Mouse (Mus musculus): Measurements from ENCODE around the gene Shcbp1. TPM values are rescaled to one million over a fixed set of nuclear protein-coding genes. Genes with fewer than 3 reads are reported as not detected.
"Not testable (repeated sequence)": the region's sequence is repeated elsewhere in the genome, so short reads cannot be mapped to it uniquely, and the experiment has no call there.

The Shcbp1 gene
- 58.4 and 60.9 TPM in 2 replicates for polyA plus RNA-seq (2015; fragmentation: Nextera tagmentation; extraction: Ambion mirVana)

- Histone ChIP-seq H3K9me3 (replicated peaks; ENCODE audit: control insufficient read depth, low read length) (no peaks in the 10 kb centered on the region), H3K4me2 (ENCODE audit: low read depth, low read length) (peak within 1 kb of the TSS; percentile 83), H3K4me3 (replicated peaks; ENCODE audit: low read length) (peak within 1 kb of the TSS; percentile 91), H3K27ac (ENCODE audit: low read length) (no peak within 1 kb of the TSS), H3K4me1 (ENCODE audit: control insufficient read depth, insufficient read depth, low read length) (peaks cover 6% of the 10 kb centered on the region), H3K9ac (ENCODE audit: low read length) (peak within 1 kb of the TSS; percentile 82), H3K27me3 (ENCODE audit: control insufficient read depth, insufficient read depth, low read length) (no peaks in the 10 kb centered on the region), H3K36me3 (ENCODE audit: control insufficient read depth, insufficient read depth, low read length) (no peaks in the 10 kb centered on the region)
- peak; percentile 93 for ATAC-seq (ENCODE audit: insufficient read depth, low FRiP score)
- whole genome bisulfite sequencing: 3% methylated on average over 29 of the region's 29 CpGs
Measured at GRCm38 (mm10) chr8:4779254-4780055, at the start of gene Shcbp1. Gene Shcbp1 (minus strand): TSS chr8:4779567.

GRCm38 (mm10) chr8:4808831-4809230, 29.5 kb upstream of the Shcbp1 start:
- Histone ChIP-seq H3K9ac (ENCODE audit: low read length) (no peak overlapping the region), H3K4me3 (replicated peaks; ENCODE audit: low read length) (no peak overlapping the region), H3K4me1 (ENCODE audit: control insufficient read depth, insufficient read depth, low read length) (no peaks in the 10 kb centered on the region), H3K36me3 (ENCODE audit: control insufficient read depth, insufficient read depth, low read length) (no peaks in the 10 kb centered on the region), H3K27ac (ENCODE audit: low read length) (no peak overlapping the region), H3K27me3 (ENCODE audit: control insufficient read depth, insufficient read depth, low read length) (no peaks in the 10 kb centered on the region), H3K9me3 (replicated peaks; ENCODE audit: control insufficient read depth, low read length) (no peaks in the 10 kb centered on the region), H3K4me2 (ENCODE audit: low read depth, low read length) (no peak overlapping the region)
- no peak for ATAC-seq (ENCODE audit: insufficient read depth, low FRiP score)
- WGBS: 81% methylated on average over 4 of the region's 4 CpGs

GRCm38 (mm10) chr8:4800524-4801122, 21.3 kb upstream of the Shcbp1 start:
- Histone ChIP-seq H3K9me3 (replicated peaks; ENCODE audit: control insufficient read depth, low read length) (no peaks in the 10 kb centered on the region), H3K27me3 (ENCODE audit: control insufficient read depth, insufficient read depth, low read length) (no peaks in the 10 kb centered on the region), H3K4me2 (ENCODE audit: low read depth, low read length) (no peak overlapping the region), H3K4me1 (ENCODE audit: control insufficient read depth, insufficient read depth, low read length) (no peaks in the 10 kb centered on the region), H3K9ac (ENCODE audit: low read length) (no peak overlapping the region), H3K4me3 (replicated peaks; ENCODE audit: low read length) (no peak overlapping the region), H3K27ac (ENCODE audit: low read length) (no peak overlapping the region), H3K36me3 (ENCODE audit: control insufficient read depth, insufficient read depth, low read length) (no peaks in the 10 kb centered on the region)
- peak; percentile 25; the same call in 1 of the 2 replicates for ATAC-seq (ENCODE audit: insufficient read depth, low FRiP score)
- WGBS: 50% methylated on average over 19 of the region's 19 CpGs

- no peaks in the 10 kb centered on the region for H3K9me3 ChIP-seq (replicated peaks; ENCODE audit: control insufficient read depth, low read length)
- no peak overlapping the region for H3K27ac ChIP-seq (ENCODE audit: low read length)
- ATAC-seq (ENCODE audit: insufficient read depth, low FRiP score): 0 out of 2 replicates have a peak, but pooled peaks have one; percentile 15
- peak overlapping the region; percentile 83 for H3K4me2 ChIP-seq (ENCODE audit: low read depth, low read length)
- H3K27me3 ChIP-seq (ENCODE audit: control insufficient read depth, insufficient read depth, low read length): no peaks in the 10 kb centered on the region
- H3K36me3 ChIP-seq (ENCODE audit: control insufficient read depth, insufficient read depth, low read length): no peaks in the 10 kb centered on the region
- H3K4me3 ChIP-seq (replicated peaks; ENCODE audit: low read length): peak overlapping the region; percentile 91
- H3K4me1 ChIP-seq (ENCODE audit: control insufficient read depth, insufficient read depth, low read length): peaks cover 6% of the 10 kb centered on the region
- WGBS: 61% methylated on average over 6 of the region's 6 CpGs
- H3K9ac ChIP-seq (ENCODE audit: low read length): peak overlapping the region; percentile 60; the same call in 1 of the 2 replicates
Measured at GRCm38 (mm10) chr8:4778266-4778665, 1.1 kb downstream of the Shcbp1 start.

- Histone ChIP-seq H3K9ac (ENCODE audit: low read length) (no peak overlapping the region), H3K9me3 (replicated peaks; ENCODE audit: control insufficient read depth, low read length) (no peaks in the 10 kb centered on the region), H3K4me2 (ENCODE audit: low read depth, low read length) (no peak overlapping the region), H3K4me3 (replicated peaks; ENCODE audit: low read length) (no peak overlapping the region), H3K36me3 (ENCODE audit: control insufficient read depth, insufficient read depth, low read length) (no peaks in the 10 kb centered on the region), H3K27ac (ENCODE audit: low read length) (no peak overlapping the region), H3K4me1 (ENCODE audit: control insufficient read depth, insufficient read depth, low read length) (no peaks in the 10 kb centered on the region), H3K27me3 (ENCODE audit: control insufficient read depth, insufficient read depth, low read length) (no peaks in the 10 kb centered on the region)
- WGBS: 82% methylated on average over 4 of the region's 4 CpGs
- no peak for ATAC-seq (ENCODE audit: insufficient read depth, low FRiP score)
Measured at GRCm38 (mm10) chr8:4764751-4765150, 14.6 kb downstream of the Shcbp1 start.

- H3K27ac ChIP-seq (ENCODE audit: low read length): no peak overlapping the region
- H3K27me3 ChIP-seq (ENCODE audit: control insufficient read depth, insufficient read depth, low read length): no peaks in the 10 kb centered on the region
- no peak for ATAC-seq (ENCODE audit: insufficient read depth, low FRiP score)
- H3K36me3 ChIP-seq (ENCODE audit: control insufficient read depth, insufficient read depth, low read length): no peaks in the 10 kb centered on the region
- 79% methylated on average over 5 of the region's 5 CpGs for WGBS
- H3K9me3 ChIP-seq (replicated peaks; ENCODE audit: control insufficient read depth, low read length): no peaks in the 10 kb centered on the region
- H3K9ac ChIP-seq (ENCODE audit: low read length): no peak overlapping the region
- no peak overlapping the region for H3K4me3 ChIP-seq (replicated peaks; ENCODE audit: low read length)
- no peaks in the 10 kb centered on the region for H3K4me1 ChIP-seq (ENCODE audit: control insufficient read depth, insufficient read depth, low read length)
- H3K4me2 ChIP-seq (ENCODE audit: low read depth, low read length): no peak overlapping the region
Measured at GRCm38 (mm10) chr8:4753048-4753447, 26.3 kb downstream of the Shcbp1 start.

GRCm38 (mm10) chr8:4730942-4731341, 48.4 kb downstream of the Shcbp1 start:
- no peaks in the 10 kb centered on the region for H3K4me1 ChIP-seq (ENCODE audit: control insufficient read depth, insufficient read depth, low read length)
- WGBS: 27% methylated on average over 1 of the region's 1 CpGs
- no peak for ATAC-seq (ENCODE audit: insufficient read depth, low FRiP score)

GRCm38 (mm10) chr8:4715546-4715945, 63.8 kb downstream of the Shcbp1 start:
- H3K9ac ChIP-seq (ENCODE audit: low read length): no peak overlapping the region
- no peaks in the 10 kb centered on the region for H3K9me3 ChIP-seq (replicated peaks; ENCODE audit: control insufficient read depth, low read length)
- H3K36me3 ChIP-seq (ENCODE audit: control insufficient read depth, insufficient read depth, low read length): no peaks in the 10 kb centered on the region
- no peak overlapping the region for H3K4me2 ChIP-seq (ENCODE audit: low read depth, low read length)
- WGBS: 56% methylated on average over 2 of the region's 2 CpGs
- no peak for ATAC-seq (ENCODE audit: insufficient read depth, low FRiP score)
- H3K27ac ChIP-seq (ENCODE audit: low read length): no peak overlapping the region
- H3K27me3 ChIP-seq (ENCODE audit: control insufficient read depth, insufficient read depth, low read length): no peaks in the 10 kb centered on the region
- H3K4me3 ChIP-seq (replicated peaks; ENCODE audit: low read length): no peak overlapping the region
- no peaks in the 10 kb centered on the region for H3K4me1 ChIP-seq (ENCODE audit: control insufficient read depth, insufficient read depth, low read length)

More at GRCm38 (mm10) chr8:4730942-4731341, 48.4 kb downstream of the Shcbp1 start:
- no peaks in the 10 kb centered on the region for H3K9me3 ChIP-seq (replicated peaks; ENCODE audit: control insufficient read depth, low read length)
- no peak overlapping the region for H3K9ac ChIP-seq (ENCODE audit: low read length)
- H3K27ac ChIP-seq (ENCODE audit: low read length): no peak overlapping the region
- no peak overlapping the region for H3K4me3 ChIP-seq (replicated peaks; ENCODE audit: low read length)
- no peaks in the 10 kb centered on the region for H3K27me3 ChIP-seq (ENCODE audit: control insufficient read depth, insufficient read depth, low read length)
- no peaks in the 10 kb centered on the region; the same call in 1 of the 2 replicates for H3K36me3 ChIP-seq (ENCODE audit: control insufficient read depth, insufficient read depth, low read length)
- no peak overlapping the region for H3K4me2 ChIP-seq (ENCODE audit: low read depth, low read length)

- not testable (repeated sequence) for H3K4me3 ChIP-seq (replicated peaks; ENCODE audit: low read length); H3K27ac ChIP-seq (ENCODE audit: low read length); H3K9ac ChIP-seq (ENCODE audit: low read length); H3K9me3 ChIP-seq (replicated peaks; ENCODE audit: control insufficient read depth, low read length); H3K27me3 ChIP-seq (ENCODE audit: control insufficient read depth, insufficient read depth, low read length); ATAC-seq (ENCODE audit: insufficient read depth, low FRiP score); H3K4me1 ChIP-seq (ENCODE audit: control insufficient read depth, insufficient read depth, low read length); H3K4me2 ChIP-seq (ENCODE audit: low read depth, low read length); H3K36me3 ChIP-seq (ENCODE audit: control insufficient read depth, insufficient read depth, low read length)
- 69% methylated on average over 5 of the region's 5 CpGs for WGBS
Measured at GRCm38 (mm10) chr8:4708346-4708745, 71.0 kb downstream of the Shcbp1 start.

All from stomach, embryonic 16.5 days (tissue).